Mouse (Mus musculus) ovary, adult 18-20 months (tissue): Measurements from ENCODE around the gene Pigo.
"Not testable (repeated sequence)": the region's sequence is repeated elsewhere in the genome, so short reads cannot be mapped to it uniquely, and the experiment has no call there.

Experiments
- DNase-seq: peaks from one replicate; pipeline ENCODE4 v3.0.0; 2022; ENCODE audit warnings: low spot score, mixed read lengths

Gene Pigo

GRCm38 (mm10) chr4:43001272-43001671 is 24.3 kb downstream of the Pigo start:
- DNase-seq = no peak

- peak; percentile 99 for DNase-seq
Measured at GRCm38 (mm10) chr4:43000141-43000986, 25.3 kb downstream of the Pigo start, which contains the start of gene Vcp. Vcp (minus strand) TSS chr4:43000507.

GRCm38 (mm10) chr4:42999451-43000140 is 26.0 kb downstream of the Pigo start:
- DNase-seq = peak; percentile 75

GRCm38 (mm10) chr4:42998022-42998421 is 27.6 kb downstream of the Pigo start:
- DNase-seq = no peak

GRCm38 (mm10) chr4:42988296-42988695 is 37.3 kb downstream of the Pigo start:
- no peak for DNase-seq

- DNase-seq = not testable (repeated sequence)
Measured at GRCm38 (mm10) chr4:42980467-42980866, 45.2 kb downstream of the Pigo start.

GRCm38 (mm10) chr4:42978062-42978461 is 47.6 kb downstream of the Pigo start:
- no peak for DNase-seq

- no peak for DNase-seq
Measured at GRCm38 (mm10) chr4:42973868-42974267, 51.8 kb downstream of the Pigo start.

- DNase-seq = no peak
Measured at GRCm38 (mm10) chr4:42972952-42973351, 52.7 kb downstream of the Pigo start.

- no peak for DNase-seq
Measured at GRCm38 (mm10) chr4:42969304-42969703, 56.3 kb downstream of the Pigo start, which contains the start of gene 1700022I11Rik. 1700022I11Rik (plus strand) TSS chr4:42969604.
